Mouse (Mus musculus): ENCODE measurements at regions not wholly inside any gene's neighbourhood (a gene's known extent, or its start where the extent isn't known, plus 50 kb on each side); places are given as distances from the start of the nearest gene placed in this dataset.

DNA sequence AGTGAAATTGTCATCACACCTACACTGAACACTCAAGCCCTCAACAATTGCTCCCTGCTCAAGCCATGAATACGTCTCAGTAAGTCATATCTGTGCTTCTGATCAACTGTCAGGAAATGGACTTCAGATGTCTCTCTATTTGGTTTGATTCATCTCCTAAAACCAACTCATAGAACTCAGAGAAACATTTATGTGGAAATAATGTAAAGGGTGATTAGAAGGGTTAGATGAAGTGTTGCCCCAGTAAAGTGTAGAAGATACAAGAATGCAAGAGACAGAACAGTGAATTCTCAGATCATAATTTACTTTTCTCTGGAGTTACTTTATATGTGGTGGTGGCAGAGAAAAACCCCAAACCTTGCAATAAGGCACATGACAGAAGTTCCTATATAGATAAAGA is 732.4 kb upstream of the Pabpc4l start:
- WGBS, result 65% methylated on average over 1 of the region's 1 CpGs
- Histone ChIP-seq H3K36me3 (ENCODE audit: control insufficient read depth, insufficient read depth, low read length) (no peaks in the 10 kb centered on the region), H3K4me1 (ENCODE audit: control insufficient read depth, insufficient read depth, low read length) (no peaks in the 10 kb centered on the region), H3K27me3 (ENCODE audit: control insufficient read depth, insufficient read depth, low read length) (no peaks in the 10 kb centered on the region), H3K27ac (replicated peaks; ENCODE audit: low read depth, low read length) (no peak overlapping the region), H3K4me3 (replicated peaks; ENCODE audit: low read length) (no peak overlapping the region), H3K4me2 (replicated peaks; ENCODE audit: low read depth, low read length, severe bottlenecking) (no peak overlapping the region), H3K9ac (ENCODE audit: low read depth, low read length, severe bottlenecking) (no peak overlapping the region), H3K9me3 (ENCODE audit: control insufficient read depth, low read length) (no peaks in the 10 kb centered on the region)
- DNase-seq (ENCODE audit: low spot score) (no peak), ATAC-seq (ENCODE audit: low FRiP score, low read depth) (no peak)
- TF ChIP-seq POLR2A (IDR thresholded peaks at IDR 0.05; ENCODE audit: borderline replicate concordance, extremely low read depth, insufficient read depth, insufficient read length), result no peak

All from limb, embryonic 14.5 days (tissue).